In the genomic region with DNA sequence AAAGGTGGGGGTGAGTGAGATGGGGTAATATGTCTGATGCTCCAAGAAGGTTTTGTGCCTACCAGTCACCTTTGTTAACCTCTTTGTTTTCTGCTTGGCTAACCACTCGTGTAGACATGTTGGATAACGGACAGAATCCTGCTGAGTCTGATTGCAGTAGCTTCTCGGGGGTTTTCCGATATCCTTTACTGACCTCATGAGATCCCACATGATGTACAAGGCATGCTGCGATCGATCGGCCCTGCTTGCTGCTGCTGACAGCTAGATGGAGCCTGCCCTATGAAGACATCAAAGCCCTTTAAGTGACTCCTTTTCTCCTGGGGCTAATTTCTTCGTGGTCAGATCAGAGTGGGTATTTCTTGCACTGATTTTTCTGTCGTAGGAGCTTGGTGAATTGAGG, we compare ENCODE assay signal across 13 mouse cellular contexts.
"Had no signal": no experiment of that assay in that cellular context is flagged by ENCODE, and none has a peak within 500 bp of the region (broad histone marks: within the 10 kb centered on the region; RNA-seq: fewer than 3 reads in every experiment).

No protein-coding gene starts in this region.

- H3K4me3 ChIP-seq: layer of hippocampus, adult 2 months; limb, embryonic 12.5 days; liver, embryonic 13.5 days; lung, embryonic 15.5 days; midbrain, embryonic 13.5 days had no signal

- DNase-seq: kidney, adult 18-20 months; kidney, postnatal 10 days; kidney, postnatal 4 days; liver; liver, embryonic 13.5 days; liver, postnatal 0 days; thymus, adult 2 months; thymus, postnatal 25 days had no signal

- H3K4me1 ChIP-seq: limb, embryonic 12.5 days; liver, embryonic 13.5 days; lung, embryonic 15.5 days; midbrain, embryonic 13.5 days had no signal

- H3K36me3 ChIP-seq: limb, embryonic 12.5 days; liver, embryonic 13.5 days; lung, embryonic 15.5 days; midbrain, embryonic 13.5 days had no signal

- ATAC-seq: liver, postnatal 0 days; midbrain, embryonic 13.5 days had no signal

- H3K27me3 ChIP-seq: limb, embryonic 12.5 days; liver, embryonic 13.5 days; lung, embryonic 15.5 days; midbrain, embryonic 13.5 days had no signal

- H3K9me3 ChIP-seq: limb, embryonic 12.5 days; lung, embryonic 15.5 days; midbrain, embryonic 13.5 days had no signal

- H3K27ac ChIP-seq: layer of hippocampus, adult 2 months; limb, embryonic 12.5 days; liver, embryonic 13.5 days; lung, embryonic 15.5 days; midbrain, embryonic 13.5 days; stomach, postnatal 0 days had no signal
